Mouse (Mus musculus): ENCODE data around the gene Man2a2.

DNA sequence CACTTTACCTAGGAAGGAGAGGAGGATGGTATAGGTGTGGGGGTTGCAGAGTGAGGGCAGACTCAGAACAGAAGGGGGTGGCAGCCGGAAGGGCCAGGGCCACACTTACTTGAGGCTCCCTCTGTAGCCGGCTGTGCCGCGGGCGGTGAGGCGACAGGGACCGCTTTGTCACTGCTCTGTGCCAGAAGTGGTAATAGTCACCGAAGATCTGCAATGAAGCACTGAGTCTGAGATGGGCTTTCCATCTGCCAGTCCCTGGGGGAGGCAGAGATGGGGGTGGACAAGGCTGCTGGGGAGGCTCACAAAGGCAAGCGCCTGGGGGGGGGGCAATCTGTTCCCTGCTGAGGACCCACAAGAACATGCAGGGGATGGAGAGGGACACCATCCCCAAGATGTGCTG lies 26.8 kb upstream of the Man2a2 start:
- TF ChIP-seq POLR2A (IDR thresholded peaks at IDR 0.05; ENCODE audit: extremely low read depth, insufficient read depth, low read length) (no peak), CTCF (IDR thresholded peaks at IDR 0.05; ENCODE audit: extremely low read depth, insufficient read depth, low read length) (no peak)

All from cortical plate, adult 2 months (tissue).